Mouse (Mus musculus): ENCODE results near the gene Acvrl1. TPM values are rescaled to one million over a fixed set of nuclear protein-coding genes. Genes with fewer than 3 reads are reported as not detected.

The Acvrl1 gene
- 8.9 and 10.6 TPM in 2 replicates for polyA plus RNA-seq (2012; rRNA removed)

DNA sequence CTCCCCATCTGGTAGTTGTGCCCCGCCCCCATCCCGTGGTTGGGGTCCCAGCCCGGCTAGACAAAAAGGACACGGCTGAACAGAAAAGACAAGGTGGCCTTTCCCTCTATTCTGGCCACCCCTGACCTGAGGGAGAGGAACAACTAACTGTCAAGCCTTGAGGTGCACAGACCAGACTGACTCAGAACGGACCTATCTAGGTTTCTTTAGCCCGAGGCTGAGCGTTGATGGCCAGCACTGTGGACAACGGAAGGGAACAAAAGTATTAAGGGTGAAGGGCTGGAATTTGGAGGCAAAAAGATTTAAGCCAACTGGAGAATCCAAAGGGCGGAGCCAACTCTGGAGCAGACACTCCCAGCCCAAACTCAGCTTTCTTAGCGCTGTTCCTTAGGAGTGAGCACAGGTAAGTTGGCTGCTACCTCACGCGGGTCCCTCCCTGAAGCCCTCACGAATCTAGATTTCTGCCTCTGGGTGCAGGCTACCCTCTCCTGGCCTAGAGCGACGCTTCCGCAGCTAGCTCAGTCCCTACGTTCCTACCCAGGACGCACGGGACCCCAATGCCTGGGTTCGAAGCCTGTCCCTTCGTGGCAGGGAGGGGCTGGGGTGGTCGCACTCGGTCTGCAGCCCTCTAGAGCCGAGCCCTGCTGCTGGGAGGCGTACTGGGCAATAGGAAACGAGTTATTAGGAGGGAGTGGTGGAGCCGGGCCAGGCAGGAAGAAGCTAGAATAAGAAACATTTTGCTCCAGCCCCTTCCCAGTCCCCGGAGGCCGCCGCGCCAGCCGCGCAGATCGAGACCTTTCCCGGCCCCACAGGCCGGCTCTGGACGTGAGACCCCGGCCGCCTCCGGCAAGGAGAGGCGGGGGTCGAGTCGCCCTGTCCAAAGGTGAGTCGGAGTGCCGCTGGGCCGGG is at the start of gene Acvrl1:
Gene Acvrl1, plus strand, starts transcription at position 342 of the 909 bp plus-strand sequence.

DNA sequence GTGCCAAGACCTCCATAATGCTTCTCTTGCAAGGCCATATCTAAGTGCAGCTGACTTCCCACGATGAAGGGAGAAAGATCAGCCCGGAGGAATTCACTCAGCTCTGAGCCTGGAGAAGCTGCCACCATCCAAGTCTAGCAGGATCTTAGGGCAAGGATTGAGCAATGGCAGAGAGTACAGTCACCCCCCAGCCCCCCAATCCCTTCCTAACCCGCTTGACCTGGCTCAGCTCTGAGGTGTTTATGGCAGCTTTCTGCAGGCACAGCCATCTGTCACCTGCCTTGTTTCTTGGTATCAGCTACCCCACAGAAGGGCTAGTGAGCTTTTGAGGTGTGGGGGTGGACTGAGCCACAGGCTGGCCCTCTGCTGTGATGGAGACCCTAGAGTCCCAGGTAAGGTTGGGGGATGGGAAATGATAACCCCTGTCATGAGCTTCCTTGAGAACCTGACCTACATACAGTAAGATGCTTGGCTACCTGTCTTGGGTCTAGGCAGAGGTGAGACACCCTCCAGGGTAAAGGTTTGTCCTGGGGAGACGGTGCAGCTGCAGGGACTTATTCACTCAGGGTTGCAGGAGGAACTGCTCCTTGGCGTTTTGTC is 12.7 kb upstream of the Acvrl1 start, which contains the start of gene Ankrd33:
Gene Ankrd33, plus strand, starts transcription at position 245 of the 600 bp plus-strand sequence.

DNA sequence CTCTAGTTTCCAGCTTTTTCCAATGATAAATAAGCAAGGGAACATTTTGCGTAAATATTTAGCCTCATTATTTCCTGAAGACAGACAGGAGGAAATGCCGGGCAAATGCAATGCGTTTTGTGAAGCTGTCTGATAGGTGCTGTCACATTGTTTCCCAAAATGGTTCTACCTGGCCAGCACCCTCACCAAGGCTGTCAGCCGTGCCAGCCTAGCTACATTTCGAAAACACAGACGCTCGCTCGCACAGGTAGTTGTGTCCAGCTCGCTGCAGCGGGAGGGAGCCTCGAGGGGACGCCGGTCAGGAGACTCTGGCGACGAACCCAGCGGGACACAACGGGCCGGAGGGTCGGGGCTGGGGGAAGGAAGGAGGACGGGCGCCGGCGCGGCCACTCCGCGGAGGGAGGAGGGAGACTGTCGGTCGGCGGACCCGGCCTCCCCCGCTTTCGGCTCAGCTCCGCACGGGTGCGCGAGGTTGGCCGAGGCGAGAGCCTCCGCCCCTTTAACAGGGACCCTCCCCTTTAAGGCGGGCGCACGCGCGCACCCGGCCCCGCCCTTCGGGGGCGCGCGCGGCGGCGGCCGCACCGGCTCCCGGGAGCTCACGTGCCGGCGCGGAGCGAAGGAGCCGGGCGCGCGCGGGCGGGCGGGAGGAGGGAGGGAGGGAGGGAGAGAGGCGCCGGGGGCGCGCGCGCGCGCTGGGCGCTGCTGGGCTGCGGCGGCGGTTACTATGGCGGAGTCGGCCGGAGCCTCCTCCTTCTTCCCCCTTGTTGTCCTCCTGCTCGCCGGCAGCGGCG is 45.3 kb downstream of the Acvrl1 start, which contains the start of gene Acvr1b:
Gene Acvr1b, plus strand, starts transcription at position 647 of the 791 bp plus-strand sequence.

Other genes starting within 250 kb of the Acvrl1 start
- gene Gm47841, start 81.1 kb upstream of the Acvrl1 start, polyA plus RNA-seq (2012; rRNA removed) = 0.16 TPM in 1 of 2 replicates, not detected in the other
- gene Fignl2, start 50.0 kb upstream of the Acvrl1 start, polyA plus RNA-seq (2012; rRNA removed) = 10.5 and 10.7 TPM in 2 replicates
- 0.04 TPM in 1 of 2 replicates, not detected in the other for gene Ankrd33, start 12.8 kb upstream of the Acvrl1 start, polyA plus RNA-seq (2012; rRNA removed)
- gene Acvr1b, start 45.5 kb downstream of the Acvrl1 start, polyA plus RNA-seq (2012; rRNA removed) = 28.3 and 29.9 TPM in 2 replicates
- gene Grasp, start 95.7 kb downstream of the Acvrl1 start, polyA plus RNA-seq (2012; rRNA removed) = 13.0 and 13.8 TPM in 2 replicates
- gene Nr4a1, start 125.7 kb downstream of the Acvrl1 start, polyA plus RNA-seq (2012; rRNA removed) = 3.0 and 6.0 TPM in 2 replicates
- 51.6 and 56.7 TPM in 2 replicates for gene Atg101, start 155.8 kb downstream of the Acvrl1 start, polyA plus RNA-seq (2012; rRNA removed)
- gene 6030408B16Rik, start 164.7 kb downstream of the Acvrl1 start, polyA plus RNA-seq (2012; rRNA removed) = 0.28 and 1.3 TPM in 2 replicates
- 0.17 and 0.30 TPM in 2 replicates for gene Krt80, start 241.6 kb downstream of the Acvrl1 start, polyA plus RNA-seq (2012; rRNA removed)